Mouse (Mus musculus) cortical plate, adult 2 months (tissue): ENCODE results near the gene Card6.

Experiments
- CTCF ChIP-seq: fragments of 200-500 bp; IDR thresholded peaks from 2 replicates; pipeline ENCODE4 v1.5.1; 2011; ENCODE audit warnings: mild to moderate bottlenecking, control low read depth, low read length; ENCODE audit not compliant: insufficient read depth; ENCODE audit errors: extremely low read depth
- POLR2A ChIP-seq: fragments of 200-500 bp; IDR thresholded peaks from 2 replicates; pipeline ENCODE4 v1.6.1; 2011; ENCODE audit warnings: mild to moderate bottlenecking, low read length, control low read depth; ENCODE audit not compliant: insufficient read depth; ENCODE audit errors: extremely low read depth

- TF ChIP-seq POLR2A (no peak), CTCF (no peak)
These were observed 31.0 kb upstream of the Card6 start for GRCm38 (mm10) chr15:5139366-5139765.
